In genomic region chr1:177175436-177175835, GRCm38 (mm10) we compare ENCODE assay signal across 9 mouse cellular contexts.
A peak's percentile ranks its signal among the peaks of the same experiment; 100 is the strongest.
DNase-seq lines count a peak whose midpoint lies in the region; ATAC-seq and TF ChIP-seq lines count a peak whose summit lies in the region.
"Had no signal": no experiment of that assay in that cellular context is flagged by ENCODE, and none has a peak within 500 bp of the region (broad histone marks: within the 10 kb centered on the region; RNA-seq: fewer than 3 reads in every experiment).

No protein-coding gene starts in this region.

- TF ChIP-seq CTCF in intestine, postnatal 0 days (IDR thresholded peaks at IDR 0.05; ENCODE audit: low read depth): no peak
- no peak for TF ChIP-seq CTCF in thymus, adult 2 months (IDR thresholded peaks at IDR 0.05; ENCODE audit: borderline replicate concordance, control insufficient read depth, extremely low read depth, insufficient read depth, low read length, poor library complexity)

- peaks cover 22% of the 10 kb centered on the region for H3K4me1 ChIP-seq in neural tube, embryonic 13.5 days (replicated peaks)
- H3K4me1 ChIP-seq in intestine, postnatal 0 days (replicated peaks; ENCODE audit: control insufficient read depth, insufficient read depth, low read length): no peaks in the 10 kb centered on the region
- no peaks in the 10 kb centered on the region for H3K4me1 ChIP-seq in thymus, adult 2 months (replicated peaks; ENCODE audit: control insufficient read depth, insufficient read depth, low read length)

- no peaks in the 10 kb centered on the region for H3K36me3 ChIP-seq in neural tube, embryonic 13.5 days
- H3K36me3 ChIP-seq in intestine, postnatal 0 days (ENCODE audit: control insufficient read depth, insufficient read depth): no peaks in the 10 kb centered on the region
- H3K36me3 ChIP-seq in thymus, adult 2 months (ENCODE audit: control insufficient read depth, insufficient read depth, low read length): no peaks in the 10 kb centered on the region

- no peak for TF ChIP-seq POLR2A in thymus, adult 2 months (IDR thresholded peaks at IDR 0.05; ENCODE audit: control insufficient read depth, extremely low read depth, insufficient read depth, low read length, poor library complexity)

- no peaks in the 10 kb centered on the region for H3K27me3 ChIP-seq in neural tube, embryonic 13.5 days
- no peaks in the 10 kb centered on the region for H3K27me3 ChIP-seq in intestine, postnatal 0 days (replicated peaks; ENCODE audit: control insufficient read depth, insufficient read depth, low read length)
- H3K27me3 ChIP-seq in thymus, adult 2 months (ENCODE audit: control insufficient read depth, insufficient read depth, low read length): no peaks in the 10 kb centered on the region

- no peaks in the 10 kb centered on the region for H3K9me3 ChIP-seq in neural tube, embryonic 13.5 days
- no peaks in the 10 kb centered on the region for H3K9me3 ChIP-seq in intestine, postnatal 0 days (ENCODE audit: control insufficient read depth)

- H3K4me2 ChIP-seq in neural tube, embryonic 13.5 days: no peak overlapping the region
- no peak overlapping the region for H3K4me2 ChIP-seq in intestine, postnatal 0 days (replicated peaks; ENCODE audit: low read depth)

- no peak overlapping the region for H3K9ac ChIP-seq in neural tube, embryonic 13.5 days
- H3K9ac ChIP-seq in intestine, postnatal 0 days (ENCODE audit: low read depth, low read length): no peak overlapping the region

- no peak overlapping the region for H3K4me3 ChIP-seq in neural tube, embryonic 13.5 days
- no peak overlapping the region for H3K4me3 ChIP-seq in intestine, postnatal 0 days (ENCODE audit: low read depth, low read length)
- H3K4me3 ChIP-seq in thymus, adult 2 months (ENCODE audit: control insufficient read depth, insufficient read depth, low read length): no peak overlapping the region

- peak; percentile 93 for ATAC-seq in neural tube, embryonic 13.5 days (ENCODE audit: low read depth)
- ATAC-seq in intestine, postnatal 0 days: no peak

- peak; percentile 51 to 69 for DNase-seq in cerebellum, postnatal 10 days
- DNase-seq in frontal cortex, adult 2 months (ENCODE audit: extremely low spot score in 1 of 2, low spot score in 1 of 2): peak; percentile 50 to 70
- peak; percentile 54 for DNase-seq in left cerebral cortex, adult 11 months (ENCODE audit: low spot score)
- DNase-seq in adrenal gland, adult 8-10 months: no peak
- DNase-seq in thymus, adult 2 months: no peak
- DNase-seq: kidney, adult 18-20 months; lung, adult 18-20 months had no signal

- H3K27ac ChIP-seq in neural tube, embryonic 13.5 days (replicated peaks): no peak overlapping the region
- H3K27ac ChIP-seq in intestine, postnatal 0 days (ENCODE audit: low read depth, low read length): no peak overlapping the region
- no peak overlapping the region for H3K27ac ChIP-seq in thymus, adult 2 months (ENCODE audit: control insufficient read depth, insufficient read depth, low read length)

Comparison
In these comparisons a context has a peak if more than half of its experiments do, and no peak if none do; other contexts are left out.
1. DNase-seq: peak in cerebellum, postnatal 10 days (2 of 2), frontal cortex, adult 2 months (2 of 2) and left cerebral cortex, adult 11 months (single experiment); none in adrenal gland, adult 8-10 months (single experiment) and thymus, adult 2 months (single experiment).